Mouse (Mus musculus) stomach, embryonic 15.5 days (tissue): ENCODE results near the gene Tcf7l2. TPM values are rescaled to one million over a fixed set of nuclear protein-coding genes. Genes with fewer than 3 reads are reported as not detected.

ENCODE experiments used
- ATAC-seq: fragments of 200-750 bp; cut with Nextera tagmentation; 2 replicates; pipeline ENCODE4 v1.8.0; 2017; ENCODE audit warnings: low read depth, moderate number of reproducible peaks, moderate TSS enrichment; ENCODE audit not compliant: insufficient read depth, low FRiP score
- H3K27ac ChIP-seq: fragments of 300-500 bp; sonication (generic); 2 replicates; pipeline ENCODE4 v1.5.1; 2015; ENCODE audit warnings: mild to moderate bottlenecking, inconsistent platforms
- H3K27me3 ChIP-seq: fragments of 300-500 bp; sonication (generic); replicated peaks from 2 replicates; pipeline ENCODE4 v1.6.1; 2015; ENCODE audit warnings: inconsistent platforms
- H3K36me3 ChIP-seq: fragments of 300-500 bp; sonication (generic); 2 replicates; pipeline ENCODE4 v1.6.1; 2015; ENCODE audit warnings: inconsistent platforms
- H3K4me1 ChIP-seq: fragments of 300-500 bp; sonication (generic); 2 replicates; pipeline ENCODE4 v1.6.1; 2015; ENCODE audit warnings: inconsistent platforms
- H3K4me2 ChIP-seq: fragments of 300-500 bp; sonication (generic); 2 replicates; pipeline ENCODE4 v1.6.1; 2015; ENCODE audit warnings: mild to moderate bottlenecking, inconsistent platforms
- H3K4me3 ChIP-seq: fragments of 300-500 bp; sonication (generic); replicated peaks from 2 replicates; pipeline ENCODE4 v1.5.1; 2015; ENCODE audit warnings: inconsistent platforms
- H3K9ac ChIP-seq: fragments of 300-500 bp; sonication (generic); 2 replicates; pipeline ENCODE4 v1.6.1; 2015; ENCODE audit warnings: inconsistent platforms
- H3K9me3 ChIP-seq: fragments of 300-500 bp; sonication (generic); 2 replicates; pipeline ENCODE4 v1.6.1; 2016; ENCODE audit warnings: inconsistent platforms
- WGBS: fragments of 180-500 bp; shearing (Covaris S2); methylation state at CpG from one replicate; pipeline ENCODE4 v1.1.7; 2015; 5-methylcytosine and 5-hydroxymethylcytosine counted together
- polyA plus RNA-seq: library from polyadenylated mRNA; unstranded; fragments of >200 nt; fragmentation: Nextera tagmentation; extraction: Ambion mirVana; gene quantifications from 2 replicates; pipeline ENCODE4 v1.2.1, GENCODE M21; 2015

Tcf7l2 gene
- polyA plus RNA-seq, 1 experiment from 2014 or later = 85.2 TPM

GRCm38 (mm10) chr19:55868597-55868996, 127.0 kb downstream of the Tcf7l2 start:
- H3K27ac ChIP-seq = 0 out of 2 replicates have a peak overlapping the region, but pooled peaks have one; percentile 18
- H3K9ac ChIP-seq = no peak overlapping the region
- no peak overlapping the region for H3K4me3 ChIP-seq
- no peaks in the 10 kb centered on the region; the same call in 1 of the 2 replicates for H3K36me3 ChIP-seq
- ATAC-seq = no peak
- no peaks in the 10 kb centered on the region for H3K9me3 ChIP-seq
- H3K27me3 ChIP-seq = no peaks in the 10 kb centered on the region
- 91% methylated on average over 4 of the region's 4 CpGs for WGBS
- H3K4me1 ChIP-seq = peaks cover 8% of the 10 kb centered on the region; the same call in 1 of the 2 replicates
- no peak overlapping the region for H3K4me2 ChIP-seq

GRCm38 (mm10) chr19:55870825-55871224, 129.2 kb downstream of the Tcf7l2 start:
- no peak overlapping the region for H3K27ac ChIP-seq

GRCm38 (mm10) chr19:55871496-55871895, 129.9 kb downstream of the Tcf7l2 start:
- H3K4me2 ChIP-seq = no peak overlapping the region
- H3K36me3 ChIP-seq = no peaks in the 10 kb centered on the region
- H3K9ac ChIP-seq = no peak overlapping the region
- no peak overlapping the region for H3K4me3 ChIP-seq
- H3K4me1 ChIP-seq = peaks cover 11% of the 10 kb centered on the region
- 53% methylated on average over 3 of the region's 3 CpGs for WGBS
- ATAC-seq = no peak
- H3K9me3 ChIP-seq = no peaks in the 10 kb centered on the region
- no peak overlapping the region for H3K27ac ChIP-seq
- no peaks in the 10 kb centered on the region for H3K27me3 ChIP-seq

More at GRCm38 (mm10) chr19:55870825-55871224, 129.2 kb downstream of the Tcf7l2 start:
- ATAC-seq = no peak
- H3K9ac ChIP-seq = no peak overlapping the region
- no peaks in the 10 kb centered on the region for H3K36me3 ChIP-seq
- H3K4me2 ChIP-seq = no peak overlapping the region
- no peaks in the 10 kb centered on the region for H3K9me3 ChIP-seq
- H3K4me1 ChIP-seq = peaks cover 8% of the 10 kb centered on the region; the same call in 1 of the 2 replicates
- H3K4me3 ChIP-seq = no peak overlapping the region
- no peaks in the 10 kb centered on the region for H3K27me3 ChIP-seq
- 48% methylated on average over 12 of the region's 12 CpGs for WGBS

- Histone ChIP-seq H3K27ac (no peak overlapping the region), H3K27me3 (no peaks in the 10 kb centered on the region), H3K36me3 (no peaks in the 10 kb centered on the region), H3K9me3 (no peaks in the 10 kb centered on the region), H3K4me1 (peaks cover 11% of the 10 kb centered on the region; the same call in 1 of the 2 replicates), H3K9ac (no peak overlapping the region), H3K4me2 (no peak overlapping the region), H3K4me3 (no peak overlapping the region)
- no peak for ATAC-seq
- WGBS = 65% methylated on average over 3 of the region's 3 CpGs
Measured at GRCm38 (mm10) chr19:55873221-55873620, 131.6 kb downstream of the Tcf7l2 start.

GRCm38 (mm10) chr19:55876501-55876900, 134.9 kb downstream of the Tcf7l2 start:
- Histone ChIP-seq H3K4me1 (peaks cover 13% of the 10 kb centered on the region; the same call in 1 of the 2 replicates), H3K9me3 (no peaks in the 10 kb centered on the region), H3K4me2 (no peak overlapping the region), H3K36me3 (no peaks in the 10 kb centered on the region), H3K4me3 (no peak overlapping the region), H3K9ac (no peak overlapping the region), H3K27me3 (no peaks in the 10 kb centered on the region), H3K27ac (peak overlapping the region; percentile 33)
- ATAC-seq = no peak
- WGBS = 35% methylated on average over 3 of the region's 3 CpGs

GRCm38 (mm10) chr19:55877404-55877915, 135.8 kb downstream of the Tcf7l2 start:
- H3K27ac ChIP-seq = no peak overlapping the region
- no peak overlapping the region for H3K9ac ChIP-seq
- WGBS = 70% methylated on average over 7 of the region's 7 CpGs
- peaks cover 10% of the 10 kb centered on the region; the same call in 1 of the 2 replicates for H3K4me1 ChIP-seq
- H3K9me3 ChIP-seq = no peaks in the 10 kb centered on the region
- no peak for ATAC-seq
- H3K27me3 ChIP-seq = no peaks in the 10 kb centered on the region
- no peaks in the 10 kb centered on the region for H3K36me3 ChIP-seq
- H3K4me2 ChIP-seq = no peak overlapping the region
- H3K4me3 ChIP-seq = no peak overlapping the region

GRCm38 (mm10) chr19:55880664-55881359, 139.2 kb downstream of the Tcf7l2 start:
- no peak overlapping the region for H3K9ac ChIP-seq
- 50% methylated on average over 13 of the region's 13 CpGs for WGBS
- peaks cover 10% of the 10 kb centered on the region; the same call in 1 of the 2 replicates for H3K4me1 ChIP-seq
- no peak overlapping the region for H3K4me3 ChIP-seq
- no peaks in the 10 kb centered on the region for H3K9me3 ChIP-seq
- 0 out of 2 replicates have a peak overlapping the region, but pooled peaks have one; percentile 0 for H3K4me2 ChIP-seq
- peak; percentile 66 for ATAC-seq
- no peaks in the 10 kb centered on the region for H3K27me3 ChIP-seq
- H3K36me3 ChIP-seq = no peaks in the 10 kb centered on the region
- peak overlapping the region; percentile 35; the same call in 1 of the 2 replicates for H3K27ac ChIP-seq

GRCm38 (mm10) chr19:55886536-55886935, 144.9 kb downstream of the Tcf7l2 start:
- H3K4me2 ChIP-seq = no peak overlapping the region
- H3K9ac ChIP-seq = no peak overlapping the region
- no peaks in the 10 kb centered on the region for H3K27me3 ChIP-seq
- no peak overlapping the region for H3K27ac ChIP-seq
- no peak for ATAC-seq
- WGBS = 64% methylated on average over 14 of the region's 14 CpGs
- no peaks in the 10 kb centered on the region for H3K9me3 ChIP-seq
- no peak overlapping the region for H3K4me3 ChIP-seq
- H3K4me1 ChIP-seq = no peaks in the 10 kb centered on the region
- no peaks in the 10 kb centered on the region for H3K36me3 ChIP-seq

GRCm38 (mm10) chr19:55891692-55892183, 150.1 kb downstream of the Tcf7l2 start:
- Histone ChIP-seq H3K9me3 (no peaks in the 10 kb centered on the region), H3K36me3 (no peaks in the 10 kb centered on the region), H3K4me1 (peaks cover 19% of the 10 kb centered on the region), H3K27me3 (no peaks in the 10 kb centered on the region), H3K4me2 (no peak overlapping the region), H3K4me3 (no peak overlapping the region), H3K27ac (no peak overlapping the region), H3K9ac (no peak overlapping the region)
- no peak for ATAC-seq
- WGBS = 71% methylated on average over 9 of the region's 9 CpGs

GRCm38 (mm10) chr19:55893557-55893956, 151.9 kb downstream of the Tcf7l2 start:
- Histone ChIP-seq H3K9ac (no peak overlapping the region), H3K27ac (no peak overlapping the region), H3K4me1 (peaks cover 29% of the 10 kb centered on the region), H3K4me2 (no peak overlapping the region), H3K4me3 (no peak overlapping the region), H3K27me3 (no peaks in the 10 kb centered on the region), H3K9me3 (no peaks in the 10 kb centered on the region), H3K36me3 (no peaks in the 10 kb centered on the region)
- no peak for ATAC-seq
- WGBS = 85% methylated on average over 11 of the region's 11 CpGs

- no peak overlapping the region for H3K4me2 ChIP-seq
- H3K27ac ChIP-seq = no peak overlapping the region
- H3K36me3 ChIP-seq = no peaks in the 10 kb centered on the region
- no peak for ATAC-seq
- 84% methylated on average over 9 of the region's 9 CpGs for WGBS
- peaks cover 36% of the 10 kb centered on the region for H3K4me1 ChIP-seq
- H3K9ac ChIP-seq = no peak overlapping the region
- H3K27me3 ChIP-seq = no peaks in the 10 kb centered on the region
- H3K4me3 ChIP-seq = no peak overlapping the region
- no peaks in the 10 kb centered on the region for H3K9me3 ChIP-seq
Measured at GRCm38 (mm10) chr19:55894396-55894795, 152.8 kb downstream of the Tcf7l2 start.

GRCm38 (mm10) chr19:55895317-55895716, 153.7 kb downstream of the Tcf7l2 start:
- Histone ChIP-seq H3K4me2 (peak overlapping the region; percentile 69), H3K27me3 (no peaks in the 10 kb centered on the region), H3K9me3 (no peaks in the 10 kb centered on the region), H3K9ac (0 out of 2 replicates have a peak overlapping the region, but pooled peaks have one; percentile 10), H3K27ac (no peak overlapping the region), H3K4me1 (peaks cover 39% of the 10 kb centered on the region), H3K4me3 (peak overlapping the region; percentile 38), H3K36me3 (no peaks in the 10 kb centered on the region)
- peak; percentile 63; the same call in 1 of the 2 replicates for ATAC-seq
- 2% methylated on average over 27 of the region's 27 CpGs for WGBS
